Mouse (Mus musculus): ENCODE data around the gene Cpa4.

Gene Cpa4

DNA sequence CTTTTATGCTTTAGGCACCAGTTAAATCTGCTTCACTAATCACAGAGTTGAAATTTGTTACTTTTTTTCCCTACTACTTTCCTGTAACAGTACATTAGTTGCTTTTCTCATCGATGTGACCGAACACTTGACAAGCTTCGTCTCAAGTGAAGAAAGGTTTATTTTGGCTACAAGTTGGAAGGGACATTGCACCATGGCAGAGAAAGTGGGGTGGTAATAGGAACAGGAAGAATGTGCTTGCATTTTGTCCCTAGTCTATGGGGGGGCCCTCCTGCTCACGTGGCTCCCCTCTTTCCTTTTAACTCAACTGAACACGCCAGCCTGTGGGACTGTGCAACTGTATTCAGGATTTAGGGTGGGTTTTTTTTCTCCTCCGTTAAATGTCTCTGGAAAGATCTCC, 15.5 kb upstream of the Cpa4 start:
- DNase-seq = no peak

DNA sequence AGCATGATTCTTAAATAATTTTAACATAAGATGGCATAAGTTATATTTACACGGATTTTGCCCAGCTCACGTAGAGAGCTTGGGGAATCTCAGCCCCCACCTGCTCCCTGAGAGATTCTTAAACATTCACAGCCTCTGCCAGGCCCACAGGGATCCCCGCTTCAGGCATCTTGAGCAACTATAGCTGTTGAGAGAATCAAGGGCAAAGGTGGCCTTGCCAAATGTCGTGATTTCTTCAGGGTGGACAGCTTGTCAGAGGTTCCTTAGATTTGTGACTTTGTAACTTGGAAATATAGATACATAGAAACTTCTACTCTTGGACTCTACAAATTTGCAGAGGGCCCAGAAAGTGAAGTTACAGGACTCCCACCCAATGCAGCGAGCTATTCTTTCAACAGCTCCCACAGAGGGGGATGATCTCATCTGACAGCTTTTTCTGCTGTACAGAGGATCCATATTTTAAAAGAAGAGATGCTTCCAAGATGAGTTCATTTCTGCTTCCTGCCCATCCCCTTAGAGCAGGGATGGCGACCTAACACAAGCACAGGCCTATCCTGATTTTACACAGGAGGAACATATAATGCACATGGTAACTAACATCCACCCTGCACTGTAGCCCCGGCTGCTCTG, 14.7 kb upstream of the Cpa4 start:
- DNase-seq = no peak

DNA sequence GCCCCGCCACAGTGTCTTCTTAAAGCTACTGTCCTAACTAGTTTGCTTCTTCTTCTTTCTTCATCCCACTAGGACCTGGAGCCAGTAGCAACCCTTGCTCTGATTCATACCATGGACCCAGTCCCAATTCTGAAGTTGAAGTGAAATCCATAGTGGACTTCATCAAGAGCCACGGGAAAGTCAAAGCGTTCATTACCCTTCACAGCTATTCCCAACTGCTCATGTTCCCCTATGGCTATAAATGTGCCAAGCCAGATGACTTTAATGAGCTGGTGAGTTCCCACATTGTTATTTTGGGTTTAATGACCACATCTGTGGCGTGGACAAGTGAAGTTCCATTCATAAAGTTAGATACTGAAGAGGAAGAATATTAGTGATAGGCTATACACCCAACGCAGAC, 14.1 kb upstream of the Cpa4 start:
- no peak for DNase-seq

DNA sequence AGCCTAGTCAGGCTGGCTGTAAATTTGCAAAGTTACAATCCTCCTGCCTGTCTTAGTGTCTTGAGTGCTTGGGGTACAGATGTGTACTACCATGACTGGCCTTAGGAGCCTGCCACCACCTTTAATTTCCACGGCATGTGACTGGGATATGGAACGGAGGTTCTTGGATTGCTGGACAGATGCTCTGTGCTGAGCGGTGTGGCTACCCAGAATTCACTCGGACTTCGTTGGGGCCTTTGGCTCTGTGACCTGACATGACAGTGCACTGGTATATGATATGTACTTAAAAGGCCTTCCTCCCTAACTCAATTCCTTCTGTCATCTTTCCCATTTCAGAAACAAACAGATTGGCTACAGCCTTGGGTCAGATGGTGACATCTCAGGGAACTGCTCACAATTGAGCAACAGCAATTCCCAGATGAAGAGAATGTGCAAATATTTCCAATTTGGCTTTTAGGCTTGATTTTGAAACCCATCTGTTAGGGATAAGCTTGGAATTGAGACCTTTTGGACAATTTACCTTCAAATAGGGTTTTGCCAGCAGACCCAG, 13.5 kb upstream of the Cpa4 start:
- DNase-seq = no peak

DNA sequence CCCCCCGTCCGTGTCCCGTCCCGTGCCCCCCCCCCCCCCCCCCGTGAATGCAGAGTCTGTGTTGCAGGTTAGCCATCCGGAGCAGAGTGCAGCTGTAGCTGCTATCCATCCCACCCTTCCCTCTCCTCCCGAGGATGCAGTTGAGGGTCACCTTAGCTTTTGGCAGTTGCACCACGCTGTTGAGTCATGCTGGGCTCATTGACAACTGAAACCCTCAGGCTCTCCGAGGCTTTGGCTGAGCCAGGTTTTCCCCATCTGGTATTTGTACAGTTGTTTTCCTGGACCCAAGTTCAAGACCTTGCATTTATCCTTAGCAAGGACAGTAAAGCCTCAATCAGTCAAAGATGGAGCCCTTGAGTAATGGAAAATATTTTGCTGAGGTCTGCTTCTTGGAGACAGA, 12.1 kb upstream of the Cpa4 start:
- no peak for DNase-seq

DNA sequence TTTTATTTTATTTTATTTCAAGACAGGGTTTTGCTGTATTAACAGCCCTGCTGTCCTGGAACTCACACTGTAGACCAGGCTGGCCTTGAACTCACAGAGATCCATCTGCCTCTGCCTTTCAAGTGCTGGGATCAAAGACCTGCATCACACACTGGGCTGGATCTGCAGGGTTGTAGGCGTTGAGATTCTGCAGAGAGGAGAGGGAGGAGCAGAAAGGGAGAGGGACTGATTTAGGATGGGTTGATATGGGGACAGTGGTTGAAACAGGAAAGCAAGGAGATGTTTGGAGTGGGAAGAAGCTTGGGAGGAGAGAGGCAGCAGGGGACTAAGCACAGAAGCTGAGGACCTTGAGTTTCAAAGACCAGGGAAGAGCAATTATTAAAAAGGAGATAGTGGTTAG, 8.4 kb upstream of the Cpa4 start:
- DNase-seq = no peak

DNA sequence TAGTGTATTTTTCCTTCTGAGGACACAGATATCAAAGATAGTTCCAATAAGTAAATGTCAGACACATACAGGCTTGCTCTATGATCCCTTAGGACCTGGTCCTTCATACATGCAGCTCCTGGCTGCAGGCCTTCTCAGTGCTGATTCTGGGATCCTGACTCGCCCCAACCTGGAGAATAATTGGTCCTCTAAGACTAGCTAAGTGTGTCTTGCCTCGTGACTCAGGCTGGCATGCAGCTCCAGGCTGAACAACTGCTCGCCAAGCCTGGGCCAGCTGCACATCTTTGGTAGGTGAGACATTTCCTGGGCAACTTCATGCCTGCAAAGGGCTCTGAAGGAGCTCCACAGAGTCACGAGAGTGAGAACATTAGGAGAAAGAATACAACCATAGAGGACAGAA, 6.0 kb upstream of the Cpa4 start:
- no peak for DNase-seq

- no peak for DNase-seq
Observed at GRCm38 (mm10) chr6:30563575-30563974, 4.6 kb upstream of the Cpa4 start.

DNA sequence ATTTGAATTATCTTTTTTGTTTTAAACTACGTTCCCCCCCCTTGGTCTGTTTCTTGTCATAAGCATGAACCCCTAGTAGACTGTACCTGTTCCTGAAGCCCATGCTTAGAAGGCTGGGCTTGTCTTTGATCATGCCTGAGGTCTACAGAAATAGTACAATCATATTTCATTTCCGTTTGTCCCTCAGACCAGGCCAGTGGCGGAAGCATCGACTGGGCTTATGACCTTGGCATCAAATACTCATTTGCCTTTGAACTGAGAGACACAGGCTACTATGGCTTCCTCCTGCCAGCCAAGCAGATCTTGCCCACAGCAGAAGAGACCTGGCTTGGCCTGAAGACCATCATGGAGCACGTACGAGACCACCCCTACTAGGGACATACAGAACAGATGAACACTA, 4.1 kb upstream of the Cpa4 start:
- DNase-seq = no peak

DNA sequence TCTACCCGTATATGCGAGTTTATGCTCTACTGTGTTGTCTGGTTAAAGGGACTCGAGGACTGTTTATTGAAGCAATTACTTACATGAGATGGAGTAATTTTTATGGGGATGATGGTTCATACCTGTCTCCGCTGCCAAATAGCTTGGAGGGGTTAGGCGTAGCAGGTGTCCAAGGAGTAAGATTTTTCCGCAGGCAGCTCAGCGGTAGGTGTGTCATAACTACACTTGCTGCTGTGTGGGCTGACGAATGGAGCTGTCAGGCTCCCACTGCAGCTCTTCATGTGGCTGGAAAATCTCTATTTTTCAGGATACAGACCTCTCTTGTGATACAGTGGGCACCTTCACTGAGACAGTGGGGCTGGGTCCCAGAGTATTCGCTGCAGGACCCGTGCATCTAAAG, 1.2 kb downstream of the Cpa4 start:
- no peak for DNase-seq

DNA sequence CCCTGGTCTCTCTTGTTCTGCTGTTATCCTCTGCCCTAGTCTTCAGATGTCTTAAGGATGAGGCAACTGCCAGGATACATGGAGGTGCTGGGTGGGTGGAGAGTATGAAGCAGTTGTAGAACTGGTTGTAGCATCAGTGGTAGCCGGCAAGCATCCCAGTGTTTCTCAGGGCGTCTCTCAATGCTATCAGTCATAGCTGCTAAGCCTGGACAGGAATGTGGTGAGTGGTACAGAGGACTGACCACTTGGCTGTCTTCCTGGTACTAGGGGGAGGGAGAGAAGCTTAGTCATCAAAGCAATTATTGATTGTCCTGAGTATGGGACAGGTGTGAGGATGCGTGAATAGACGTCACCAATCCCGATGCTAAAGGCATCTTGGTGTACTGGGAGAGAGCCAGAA, 1.8 kb downstream of the Cpa4 start:
- DNase-seq = no peak

DNA sequence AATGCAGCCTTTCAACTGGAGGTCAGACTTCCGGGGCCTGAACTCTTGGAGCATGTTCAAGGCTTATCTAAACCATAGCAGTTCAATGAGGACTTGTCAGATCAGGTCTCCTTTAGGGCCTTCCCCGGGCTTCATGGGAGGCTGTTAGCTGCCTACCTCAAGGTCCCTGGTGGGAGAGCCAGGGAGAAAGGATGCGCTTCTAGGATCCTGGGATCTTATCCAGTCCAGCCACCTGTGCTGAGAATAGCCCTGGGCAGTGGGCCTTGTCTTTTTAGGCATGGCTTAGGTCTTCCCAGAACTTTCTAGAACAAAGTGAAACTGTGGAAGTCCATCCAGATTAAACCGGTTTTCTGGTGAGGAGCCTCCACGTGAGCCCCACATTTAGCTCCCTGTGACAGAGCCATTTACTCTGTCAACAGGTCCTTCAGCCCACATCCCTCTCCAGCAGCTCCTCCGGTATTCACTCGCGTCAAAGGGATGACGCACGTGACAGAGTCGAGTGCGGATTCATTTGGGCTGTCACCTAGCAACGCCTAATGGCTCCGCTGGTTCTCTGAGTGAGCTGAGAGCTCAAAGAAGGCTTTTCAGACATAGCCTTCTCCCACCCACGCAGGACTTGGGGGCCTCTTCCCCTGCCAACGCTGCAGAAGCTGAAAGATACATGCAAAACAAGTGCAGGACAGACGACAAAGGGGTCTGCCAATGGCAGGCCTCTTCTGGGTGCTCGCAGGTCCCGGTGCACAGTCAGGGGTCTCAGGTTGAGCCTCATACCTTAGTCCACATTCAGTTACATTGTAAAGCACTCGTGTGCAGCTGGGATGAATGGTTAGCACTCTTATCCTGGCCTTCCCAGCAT, 4.5 kb downstream of the Cpa4 start:
- DNase-seq = peak; percentile 71 to 81

GRCm38 (mm10) chr6:30573380-30573779, 5.2 kb downstream of the Cpa4 start:
- DNase-seq = no peak

DNA sequence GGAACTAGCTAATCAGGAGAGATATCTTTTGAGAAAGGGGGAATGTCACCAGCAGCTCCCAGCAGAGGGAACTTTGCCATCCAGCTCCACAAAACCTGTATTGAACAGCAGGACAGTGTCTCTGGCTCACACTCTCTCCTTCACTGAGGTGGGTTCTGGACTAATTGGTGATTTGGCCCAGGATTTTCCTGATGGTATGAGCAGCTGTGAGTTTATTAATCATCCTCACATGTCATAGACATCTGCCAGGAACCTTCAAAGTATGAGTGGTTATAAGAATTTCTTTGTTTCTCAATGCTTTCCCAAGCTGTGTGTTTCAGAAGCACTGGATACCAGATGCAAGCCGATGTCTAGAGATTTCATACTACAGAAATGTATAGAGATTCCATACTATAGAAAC, 6.8 kb downstream of the Cpa4 start:
- no peak for DNase-seq

DNA sequence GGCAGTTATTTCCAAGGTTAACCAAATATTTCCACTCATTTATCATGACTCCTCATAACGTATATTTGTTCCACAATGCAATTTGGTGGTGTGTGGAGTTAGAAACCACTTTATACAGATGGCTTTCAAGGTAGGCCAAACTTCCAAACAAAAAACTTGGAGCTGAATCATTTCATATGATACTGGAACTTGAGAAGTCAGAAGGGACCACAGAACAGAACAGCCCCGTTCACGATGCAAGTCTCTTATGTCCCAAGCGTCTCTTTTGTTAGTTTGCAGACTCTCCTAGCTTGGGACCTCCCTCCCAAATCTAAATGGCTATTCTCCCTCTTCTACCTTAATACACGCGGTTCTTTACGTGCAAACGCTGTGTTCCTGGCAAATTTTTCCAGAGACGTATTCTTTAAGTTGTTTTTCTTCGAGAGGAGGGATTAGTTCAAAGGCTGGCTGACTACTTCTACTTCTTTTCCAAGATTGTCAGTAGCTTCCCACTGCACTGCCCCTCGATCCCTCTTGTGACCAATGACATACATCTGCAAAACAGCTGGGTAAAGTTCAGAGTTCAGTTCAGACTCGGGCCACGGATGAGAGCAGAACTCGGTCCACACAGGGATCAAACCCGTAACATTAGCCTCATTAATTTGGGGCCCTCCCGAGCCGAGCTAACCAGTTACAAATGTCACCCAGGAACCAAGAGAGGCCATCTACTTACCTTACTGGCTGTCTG, 8.5 kb downstream of the Cpa4 start:
- DNase-seq = no peak

DNA sequence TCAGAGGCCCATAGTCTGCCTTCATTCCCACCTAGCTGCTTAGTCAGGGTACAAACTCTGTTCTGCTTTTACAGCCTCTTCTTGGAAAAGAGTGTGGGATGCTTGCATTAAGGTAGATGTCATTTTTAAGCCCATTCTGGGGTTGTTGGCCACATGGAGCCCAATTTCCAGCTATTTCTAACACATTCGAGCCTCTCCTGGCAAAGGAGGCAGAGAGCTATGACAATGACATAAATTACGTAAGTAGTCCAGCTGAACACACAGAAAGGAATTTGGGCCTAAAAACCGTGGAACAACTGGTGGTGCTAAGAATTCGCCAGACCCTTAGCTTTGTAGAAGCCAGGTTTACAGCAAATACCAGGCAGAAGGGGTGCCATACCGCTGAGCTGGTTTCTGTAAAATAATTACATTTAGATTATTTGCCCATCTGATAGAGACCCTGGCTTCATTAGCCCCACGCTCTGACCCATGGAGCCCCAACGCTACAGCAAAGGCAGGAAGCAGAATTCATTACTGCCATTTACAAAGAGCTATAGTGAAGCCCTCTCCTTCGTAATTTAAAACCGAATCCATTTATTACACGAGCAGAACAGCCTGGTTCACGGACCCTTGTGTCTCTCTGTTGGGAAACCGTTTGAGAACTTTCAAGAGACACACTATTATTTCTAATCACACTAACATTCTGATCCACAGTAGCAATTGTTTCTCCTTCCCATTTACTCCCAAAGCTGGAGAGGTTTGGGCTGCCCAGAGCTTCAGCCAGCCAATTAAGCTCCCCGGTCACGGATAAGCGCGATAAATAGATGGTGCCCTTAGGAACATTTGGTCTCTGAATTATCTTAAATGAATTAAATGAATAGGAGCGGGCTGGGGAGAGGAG, 12.0 kb downstream of the Cpa4 start:
- DNase-seq = no peak

GRCm38 (mm10) chr6:30580841-30581176, 12.6 kb downstream of the Cpa4 start:
- DNase-seq = no peak

GRCm38 (mm10) chr6:30586886-30587442, 18.8 kb downstream of the Cpa4 start:
- DNase-seq = no peak

DNA sequence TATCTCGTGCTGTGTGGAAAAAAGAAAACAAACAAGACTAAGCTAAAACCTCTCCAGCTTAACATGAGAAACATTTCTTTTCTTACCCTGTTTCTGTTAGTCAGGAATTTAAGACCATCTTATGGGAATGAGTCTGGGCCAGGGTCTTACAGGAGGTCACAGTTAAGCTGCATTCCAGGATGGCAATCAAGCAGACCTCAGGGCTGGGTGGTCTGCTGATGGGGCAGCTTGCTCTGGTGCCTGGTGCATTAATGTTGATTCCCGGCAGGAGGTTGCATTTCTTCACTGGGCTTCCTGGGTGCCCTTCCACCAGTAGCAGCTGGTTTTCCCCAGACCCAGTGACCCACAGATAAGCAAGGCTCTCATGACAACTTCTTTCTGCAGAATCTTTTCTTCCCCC, 21.6 kb downstream of the Cpa4 start:
- DNase-seq = no peak

- DNase-seq = no peak
Observed at GRCm38 (mm10) chr6:30591851-30592404, 23.8 kb downstream of the Cpa4 start.

- DNase-seq = no peak
Observed at GRCm38 (mm10) chr6:30592417-30592974, 24.3 kb downstream of the Cpa4 start.

GRCm38 (mm10) chr6:30594364-30594763, 26.2 kb downstream of the Cpa4 start:
- DNase-seq = no peak
